Mouse (Mus musculus) Patski (cell line): ENCODE data around the gene Hcfc1r1. TPM values are rescaled to one million over a fixed set of nuclear protein-coding genes. Genes with fewer than 3 reads are reported as not detected.
A peak's percentile ranks its signal among the peaks of the same experiment; 100 is the strongest.

ENCODE experiments used
- ATAC-seq: fragments of 100-300 bp; one replicate; pipeline ENCODE4 v1.8.0; 2021
- CTCF ChIA-PET: fragments of 350-600 bp; sonication (Branson Sonifier 250); formaldehyde crosslinking; loops from one replicate; lab custom pipeline; 2022; ENCODE audit warnings: inconsistent platforms; lab: Charles Lee
- POLR2A ChIA-PET: fragments of 350-600 bp; sonication (Branson Sonifier 250); formaldehyde crosslinking; loops from one replicate; lab custom pipeline; 2022; ENCODE audit warnings: antibody characterized with exemption, inconsistent platforms; lab: Charles Lee
- DNase-seq: peaks from one replicate; pipeline ENCODE4 v3.0.0-alpha.2; 2011; ENCODE audit warnings: low read depth, low spot score
- H3K27me3 ChIP-seq: fragments of 371-371 bp; one replicate; pipeline ENCODE4 v1.5.1; 2021
- CTCF ChIP-seq: fragments of 100-300 bp; IDR thresholded peaks from one replicate; pipeline ENCODE4 v1.5.1; 2021
- in situ Hi-C: fragments of 300-500 bp; cut with MboI; formaldehyde crosslinking; loops from 3 replicates; pipeline ENCODE4 v1.11.1; 2018; ENCODE audit warnings: low pct_unique_long_range_greater_than_20kb, mixed read lengths
- polyA plus RNA-seq: library from polyadenylated mRNA; unstranded; gene quantifications from one replicate; pipeline ENCODE4 v1.2.3, GENCODE M21; 2021

Hcfc1r1 gene
- polyA plus RNA-seq, 1 experiment from 2014 or later, result 261 TPM

DNA sequence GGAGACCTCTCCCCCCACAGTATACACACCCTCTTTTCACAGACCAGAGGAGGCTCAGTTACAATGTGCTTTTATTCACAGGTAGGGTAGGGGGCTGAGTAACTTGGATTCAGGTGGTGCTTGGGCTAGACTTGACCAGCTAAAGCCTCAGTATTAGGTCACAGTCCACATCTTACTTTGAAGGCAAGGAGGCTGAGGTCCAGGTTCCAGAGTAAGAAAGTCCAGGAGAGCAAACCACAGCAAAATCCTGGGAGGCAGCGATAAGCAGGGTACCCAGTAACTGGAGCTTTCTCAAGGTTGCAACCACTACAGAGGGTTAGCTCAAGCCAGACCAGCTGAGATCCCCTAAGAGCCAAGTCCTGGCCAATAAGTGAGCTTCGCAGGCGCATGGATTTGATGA, 9.1 kb downstream of the Hcfc1r1 start:
- TF ChIP-seq CTCF, result no peak
- ChIA-PET POLR2A (no interaction called here), CTCF (interaction anchor here (1.8 to 2.1 kb wide), 2 partner anchors 11 to 17 kb away, joined by 7 read pairs; no protein-coding TSS in a partner anchor)
- ATAC-seq (no peak), DNase-seq (no peak)
- in situ Hi-C loops, result no loop called here
- H3K27me3 ChIP-seq, result no peaks in the 10 kb centered on the region

DNA sequence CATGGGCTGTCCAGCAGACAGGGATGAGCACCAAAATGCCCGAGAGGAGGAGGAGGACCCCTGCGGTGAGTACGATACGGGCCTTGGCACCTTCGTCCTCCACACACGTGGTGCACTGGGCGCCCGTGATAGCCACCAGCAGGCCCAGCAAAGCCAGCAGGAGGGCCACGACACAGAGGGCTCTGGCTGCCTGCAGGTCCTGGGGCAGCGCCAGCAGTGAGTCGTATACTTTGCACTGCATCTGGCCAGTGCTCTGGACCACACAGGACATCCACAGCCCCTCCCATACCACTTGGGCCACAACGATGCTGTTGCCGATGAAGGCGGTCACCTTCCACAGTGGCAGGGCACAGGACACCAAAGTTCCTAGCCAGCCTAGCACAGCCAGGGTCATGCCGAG, 9.8 kb downstream of the Hcfc1r1 start:
- TF ChIP-seq CTCF, result no peak
- ATAC-seq (no peak), DNase-seq (no peak)
- POLR2A ChIA-PET, result no interaction called here
- in situ Hi-C loops, result no loop called here
- H3K27me3 ChIP-seq, result no peaks in the 10 kb centered on the region
- CTCF ChIA-PET, result interaction anchor here (1.8 to 3.0 kb wide), 3 partner anchors 10 to 16 kb away, joined by 7 to 16 read pairs (median 7); no protein-coding TSS in a partner anchor

DNA sequence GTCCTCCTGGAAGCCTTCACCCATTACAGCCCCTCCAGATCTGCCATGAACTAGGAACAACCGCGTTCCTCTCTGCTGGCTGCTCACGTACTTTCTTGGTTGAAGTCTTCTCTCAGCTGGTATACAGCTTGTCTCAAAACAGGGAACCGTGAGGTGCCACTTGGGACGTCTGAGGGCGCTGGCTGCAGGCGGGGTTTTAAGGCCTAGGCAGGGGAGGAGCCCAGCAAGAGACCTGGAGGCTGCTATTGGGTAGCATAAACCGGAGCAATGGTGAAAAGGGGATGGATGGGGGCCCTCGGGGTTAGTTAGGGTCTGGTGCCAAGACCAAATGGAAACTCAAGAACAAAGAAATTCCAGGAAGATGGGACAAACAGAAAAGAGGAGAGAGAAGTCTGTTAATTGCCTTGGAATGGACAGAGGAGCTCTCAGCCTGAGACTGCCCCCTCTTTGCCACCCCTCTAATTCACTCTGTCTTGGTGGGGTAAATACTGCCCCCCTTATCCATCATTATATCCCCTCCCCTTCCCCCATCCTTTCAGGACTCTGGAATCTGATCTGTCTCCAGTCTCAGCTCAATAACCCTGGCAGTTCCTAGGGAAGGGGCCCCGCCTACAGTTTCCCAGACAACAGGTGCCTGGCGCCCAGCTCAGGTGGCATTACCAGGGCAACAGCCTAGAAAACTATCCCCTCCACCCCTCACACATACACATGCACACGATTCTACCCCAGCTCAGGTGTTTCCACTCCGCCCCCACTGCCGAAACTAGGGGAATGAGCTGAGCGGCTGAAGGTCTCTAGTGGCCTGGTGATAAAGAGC, 10.7 kb downstream of the Hcfc1r1 start, which contains the start of gene Cldn9:
Cldn9 (minus strand) TSS at position 171 of the 817 bp plus-strand sequence.
- ATAC-seq (no peak), DNase-seq (no peak)
- ChIA-PET POLR2A (interaction anchor here (0.6 kb wide), 1 partner anchor 1149 kb away, joined by 3 read pairs; no protein-coding TSS in a partner anchor), CTCF (interaction anchor here (1.8 to 3.0 kb wide), 4 partner anchors 10 to 22 kb away, joined by 5 to 16 read pairs (median 6); no protein-coding TSS in a partner anchor)
- H3K27me3 ChIP-seq, result no peaks in the 10 kb centered on the region
- no peak for TF ChIP-seq CTCF
- in situ Hi-C loops, result no loop called here

DNA sequence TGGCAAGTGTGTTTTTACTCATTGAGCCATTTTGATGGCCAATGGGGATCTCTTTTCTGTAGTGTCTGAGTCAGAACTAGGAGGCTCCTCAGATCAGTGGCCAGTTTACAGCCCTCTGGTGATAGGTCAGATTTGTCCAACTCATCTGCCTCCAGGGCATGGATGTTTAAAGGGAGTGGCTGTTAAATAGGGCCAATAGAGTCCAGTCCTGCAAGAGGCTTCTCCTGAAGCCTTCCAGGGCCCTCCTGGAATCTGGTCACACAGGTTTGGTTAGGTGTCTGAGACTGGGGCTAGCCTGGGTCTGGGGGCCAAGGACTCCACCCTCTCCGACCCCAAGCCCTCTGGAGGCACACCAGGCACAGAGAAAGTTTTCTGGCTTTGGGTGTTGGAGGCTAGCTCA, 21.1 kb downstream of the Hcfc1r1 start:
- DNase-seq, result no peak
- ChIA-PET CTCF (interaction anchor here (1.1 to 3.0 kb wide), 5 partner anchors 10 to 30 kb away, joined by 3 to 16 read pairs (median 6); partner anchors contain the start of gene Cldn9), POLR2A (no interaction called here)
- ATAC-seq, result peak; percentile 77
- in situ Hi-C loops, result no loop called here
- no peak for TF ChIP-seq CTCF
- no peaks in the 10 kb centered on the region for H3K27me3 ChIP-seq

DNA sequence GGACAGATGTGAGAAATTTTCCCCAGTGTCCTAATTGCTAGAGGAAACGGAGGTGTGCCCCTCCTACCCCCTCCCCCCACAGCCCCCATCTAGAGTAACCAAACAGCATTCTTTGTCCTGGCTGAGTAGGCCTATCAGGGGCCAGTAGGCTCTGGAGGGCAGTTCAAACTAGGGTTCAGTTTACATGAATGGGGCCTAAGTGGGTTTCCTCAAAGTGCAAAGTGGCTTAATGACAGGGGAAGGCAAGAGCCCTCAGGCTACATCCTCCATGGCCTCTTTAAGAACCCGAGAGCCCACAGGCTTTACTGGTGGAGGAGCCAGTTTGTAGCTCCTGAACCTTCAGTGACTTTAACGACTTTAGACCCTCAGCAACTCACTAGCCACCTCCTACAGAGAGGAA, 22.4 kb downstream of the Hcfc1r1 start:
- ChIA-PET CTCF (interaction anchor here (1.7 kb wide), 1 partner anchor 10 kb away, joined by 6 read pairs; no protein-coding TSS in a partner anchor), POLR2A (no interaction called here)
- no peak for ATAC-seq
- TF ChIP-seq CTCF, result no peak
- no peak for DNase-seq
- H3K27me3 ChIP-seq, result no peaks in the 10 kb centered on the region
- in situ Hi-C loops, result no loop called here

DNA sequence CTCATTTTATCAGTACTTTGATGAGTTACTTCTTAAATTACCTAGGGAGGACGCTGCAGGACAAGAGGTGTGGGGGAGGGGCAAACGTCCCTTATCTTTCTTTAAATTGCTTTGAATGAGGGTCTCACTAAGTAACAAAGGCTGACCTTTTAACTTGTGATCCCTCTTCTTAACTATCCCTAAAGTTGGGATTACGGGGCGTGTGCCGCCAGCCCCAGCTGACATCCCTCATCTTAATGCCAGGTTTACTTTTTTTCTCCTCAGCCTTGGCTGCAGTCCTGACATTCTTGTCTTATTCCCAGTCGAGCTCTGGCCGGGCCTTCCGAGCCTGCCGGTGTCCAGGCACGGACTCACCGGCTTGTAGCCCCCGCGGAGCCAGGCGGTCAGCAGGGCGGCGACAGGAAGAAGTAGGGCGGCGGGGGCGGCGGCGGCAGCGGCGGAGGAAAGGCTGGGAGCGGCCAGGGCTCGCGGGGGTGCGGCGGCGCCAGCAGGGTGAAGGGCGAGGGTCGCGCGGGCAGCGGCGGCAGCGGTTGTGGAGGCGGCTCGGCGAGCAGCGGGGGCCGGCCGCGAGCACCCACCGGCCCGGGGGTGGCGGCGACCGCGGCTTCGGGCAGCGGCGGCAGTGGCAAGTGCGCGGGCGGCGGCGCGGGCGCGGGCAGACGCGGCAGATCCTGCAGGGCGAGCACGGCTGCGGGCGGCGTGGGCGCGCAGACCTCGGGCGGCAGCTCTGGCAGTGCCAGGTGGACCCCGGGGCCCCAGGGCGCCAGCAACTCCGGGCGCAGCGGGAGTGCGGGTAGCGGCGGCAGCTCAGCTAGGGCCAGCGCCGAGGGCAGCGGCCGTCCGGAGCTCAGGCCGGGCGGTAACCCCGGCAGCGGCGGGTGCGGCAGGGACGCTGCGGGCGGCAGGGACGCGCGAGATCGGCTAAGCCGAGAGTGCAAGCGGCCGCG, 26.0 kb downstream of the Hcfc1r1 start:
- ChIA-PET CTCF (interaction anchor here (0.8 to 2.4 kb wide), 19 partner anchors 11 to 147 kb away, joined by 3 to 16 read pairs (median 4); partner anchors contain the start of genes Bicdl2, Cldn9, Thoc6 and Tnfrsf12a), POLR2A (interaction anchor here (0.7 to 2.9 kb wide), 3 partner anchors 19 to 32 kb away, joined by 3 to 28 read pairs (median 6); partner anchors contain the start of genes Thoc6 and Tnfrsf12a)
- no peaks in the 10 kb centered on the region for H3K27me3 ChIP-seq
- DNase-seq, result no peak
- TF ChIP-seq CTCF, result peak; percentile 39
- peak; percentile 51 for ATAC-seq
- in situ Hi-C loops, result loop anchor here (5.0 kb wide), 2 partner anchors 37 to 132 kb away; partner anchors contain the start of gene Bicdl2

DNA sequence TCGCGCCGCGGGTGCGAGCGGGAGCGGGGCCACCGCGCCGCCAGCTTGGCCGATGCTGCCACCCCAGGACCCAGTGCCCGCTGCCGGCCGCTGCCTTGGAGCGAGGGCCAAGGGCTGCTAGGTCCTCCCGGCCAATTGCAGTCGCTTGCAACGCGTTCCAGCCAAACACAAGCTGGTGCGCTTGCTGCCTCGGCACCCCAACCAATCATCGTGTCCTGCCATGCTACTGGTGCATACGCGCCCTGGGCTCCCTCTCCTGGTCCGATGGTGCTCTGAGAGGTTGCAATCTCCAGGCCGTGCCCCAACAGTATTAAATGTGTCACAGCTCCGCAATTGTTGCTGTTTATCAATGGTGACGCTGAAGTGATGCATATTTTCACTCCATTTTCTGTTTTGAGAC, 26.7 kb downstream of the Hcfc1r1 start:
- ATAC-seq (peak; percentile 100), DNase-seq (peak; percentile 64)
- H3K27me3 ChIP-seq, result no peaks in the 10 kb centered on the region
- in situ Hi-C loops, result loop anchor here (5.0 kb wide), 2 partner anchors 38 to 133 kb away; partner anchors contain the start of gene Bicdl2
- TF ChIP-seq CTCF, result peak; percentile 98
- CTCF ChIA-PET, result interaction anchor here (0.8 to 2.4 kb wide), 20 partner anchors 10 to 147 kb away, joined by 3 to 16 read pairs (median 4); partner anchors contain the start of genes Bicdl2, Cldn9, Thoc6 and Tnfrsf12a
- POLR2A ChIA-PET, result interaction anchor here (0.6 to 2.9 kb wide), 3 partner anchors 25 to 47 kb away, joined by 3 to 28 read pairs (median 6); partner anchors contain the start of genes Thoc6 and Tnfrsf12a

DNA sequence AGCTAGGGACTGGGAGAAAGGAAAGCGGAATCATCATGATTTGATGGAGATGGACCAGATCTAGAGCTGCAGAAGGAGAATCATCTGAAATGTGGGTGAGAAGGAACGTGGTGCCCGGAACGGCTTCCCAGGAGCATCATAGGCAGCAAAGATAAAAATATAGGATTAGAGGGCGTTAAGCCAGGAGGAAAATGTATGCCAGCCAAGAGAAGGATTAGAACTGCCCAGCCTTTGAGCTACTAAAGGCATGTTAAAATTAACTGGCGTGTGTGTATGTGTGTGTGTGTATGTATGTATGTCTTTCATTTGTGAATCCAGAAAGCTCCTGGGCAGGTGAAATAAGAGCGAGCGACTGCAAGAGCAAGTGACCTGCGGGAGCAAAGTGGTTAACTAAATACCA, 29.9 kb downstream of the Hcfc1r1 start:
- H3K27me3 ChIP-seq, result no peaks in the 10 kb centered on the region
- no peak for TF ChIP-seq CTCF
- DNase-seq, result no peak
- in situ Hi-C loops, result loop anchor here (5.0 kb wide), 2 partner anchors 41 to 136 kb away; partner anchors contain the start of gene Bicdl2
- ChIA-PET CTCF (interaction anchor here (0.7 kb wide), 2 partner anchors 42 to 73 kb away, joined by 3 read pairs; no protein-coding TSS in a partner anchor), POLR2A (no interaction called here)
- ATAC-seq, result no peak

DNA sequence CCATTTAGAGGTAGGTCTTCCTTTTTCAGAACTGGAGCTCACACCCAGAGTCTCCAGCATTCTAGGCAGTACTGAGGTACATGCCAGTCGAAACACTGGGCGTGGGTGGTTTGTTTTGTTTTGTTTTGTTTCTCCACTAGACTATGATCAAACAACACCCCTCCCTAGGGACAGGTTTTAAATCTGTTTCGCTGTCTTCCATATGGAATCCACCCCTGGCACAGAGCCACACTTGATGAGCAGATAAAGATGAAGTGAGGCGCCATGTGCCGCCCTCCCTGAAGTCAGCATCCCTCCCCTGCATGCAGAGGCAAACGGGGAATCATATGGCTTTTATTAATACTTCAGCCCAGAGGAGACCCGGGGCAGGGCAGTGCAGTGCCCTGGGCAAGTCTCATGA, 31.3 kb downstream of the Hcfc1r1 start:
- no peak for ATAC-seq
- no peak for TF ChIP-seq CTCF
- POLR2A ChIA-PET, result no interaction called here

More for the DNA sequence above, 31.3 kb downstream of the Hcfc1r1 start:
- in situ Hi-C loops, result loop anchor here (5.0 kb wide), 2 partner anchors 42 to 137 kb away; partner anchors contain the start of gene Bicdl2
- no peak for DNase-seq
- CTCF ChIA-PET, result no interaction called here
- no peaks in the 10 kb centered on the region for H3K27me3 ChIP-seq
